Mouse (Mus musculus) liver, adult (tissue): ENCODE measurements around the gene Igsf3.

Experiments
- GATA4 ChIP-seq: IDR thresholded peaks from 2 replicates; pipeline ENCODE4 v1.6.1; 2014; ENCODE audit warnings: mild to moderate bottlenecking, low read length; ENCODE audit not compliant: insufficient replicate concordance

Gene Igsf3

GRCm38 (mm10) chr3:101362391-101362790 lies 14.5 kb upstream of the Igsf3 start:
- no peak for TF ChIP-seq GATA4

- no peak for TF ChIP-seq GATA4
Measured at GRCm38 (mm10) chr3:101363574-101363973, 13.3 kb upstream of the Igsf3 start.

- no peak for TF ChIP-seq GATA4
Measured at GRCm38 (mm10) chr3:101365081-101365612, 11.7 kb upstream of the Igsf3 start.

GRCm38 (mm10) chr3:101365911-101366310 lies 11.0 kb upstream of the Igsf3 start:
- TF ChIP-seq GATA4, result no peak

GRCm38 (mm10) chr3:101367372-101367771 lies 9.5 kb upstream of the Igsf3 start:
- no peak for TF ChIP-seq GATA4

GRCm38 (mm10) chr3:101369301-101369881 lies 7.5 kb upstream of the Igsf3 start:
- TF ChIP-seq GATA4, result no peak

GRCm38 (mm10) chr3:101372345-101372980 lies 4.4 kb upstream of the Igsf3 start:
- no peak for TF ChIP-seq GATA4

GRCm38 (mm10) chr3:101377256-101378024 lies 557 bp downstream of the Igsf3 start:
- no peak for TF ChIP-seq GATA4

GRCm38 (mm10) chr3:101378102-101378501 lies 1.2 kb downstream of the Igsf3 start:
- TF ChIP-seq GATA4, result no peak

- no peak for TF ChIP-seq GATA4
Measured at GRCm38 (mm10) chr3:101379789-101380188, 2.9 kb downstream of the Igsf3 start.

GRCm38 (mm10) chr3:101381691-101382090 lies 4.8 kb downstream of the Igsf3 start:
- TF ChIP-seq GATA4, result no peak

GRCm38 (mm10) chr3:101382751-101383150 lies 5.9 kb downstream of the Igsf3 start:
- no peak for TF ChIP-seq GATA4

- TF ChIP-seq GATA4, result no peak
Measured at GRCm38 (mm10) chr3:101386430-101387016, 9.6 kb downstream of the Igsf3 start.

- TF ChIP-seq GATA4, result no peak
Measured at GRCm38 (mm10) chr3:101387849-101388248, 11.0 kb downstream of the Igsf3 start.

- TF ChIP-seq GATA4, result no peak
Measured at GRCm38 (mm10) chr3:101389566-101389965, 12.7 kb downstream of the Igsf3 start.
